Mouse (Mus musculus) stomach, embryonic 15.5 days (tissue): ENCODE measurements around the gene Tmc6. TPM values are rescaled to one million over a fixed set of nuclear protein-coding genes. Genes with fewer than 3 reads are reported as not detected.

Experiments
- ATAC-seq: fragments of 200-750 bp; cut with Nextera tagmentation; 2 replicates; pipeline ENCODE4 v1.8.0; 2017; ENCODE audit warnings: low read depth, moderate number of reproducible peaks, moderate TSS enrichment; ENCODE audit not compliant: insufficient read depth, low FRiP score
- H3K27ac ChIP-seq: fragments of 300-500 bp; sonication (generic); 2 replicates; pipeline ENCODE4 v1.5.1; 2015; ENCODE audit warnings: mild to moderate bottlenecking, inconsistent platforms
- H3K27me3 ChIP-seq: fragments of 300-500 bp; sonication (generic); replicated peaks from 2 replicates; pipeline ENCODE4 v1.6.1; 2015; ENCODE audit warnings: inconsistent platforms
- H3K36me3 ChIP-seq: fragments of 300-500 bp; sonication (generic); 2 replicates; pipeline ENCODE4 v1.6.1; 2015; ENCODE audit warnings: inconsistent platforms
- H3K4me1 ChIP-seq: fragments of 300-500 bp; sonication (generic); 2 replicates; pipeline ENCODE4 v1.6.1; 2015; ENCODE audit warnings: inconsistent platforms
- H3K4me2 ChIP-seq: fragments of 300-500 bp; sonication (generic); 2 replicates; pipeline ENCODE4 v1.6.1; 2015; ENCODE audit warnings: mild to moderate bottlenecking, inconsistent platforms
- H3K4me3 ChIP-seq: fragments of 300-500 bp; sonication (generic); replicated peaks from 2 replicates; pipeline ENCODE4 v1.5.1; 2015; ENCODE audit warnings: inconsistent platforms
- H3K9ac ChIP-seq: fragments of 300-500 bp; sonication (generic); 2 replicates; pipeline ENCODE4 v1.6.1; 2015; ENCODE audit warnings: inconsistent platforms
- H3K9me3 ChIP-seq: fragments of 300-500 bp; sonication (generic); 2 replicates; pipeline ENCODE4 v1.6.1; 2016; ENCODE audit warnings: inconsistent platforms
- WGBS: fragments of 180-500 bp; shearing (Covaris S2); methylation state at CpG from one replicate; pipeline ENCODE4 v1.1.7; 2015; 5-methylcytosine and 5-hydroxymethylcytosine counted together
- polyA plus RNA-seq: library from polyadenylated mRNA; unstranded; fragments of >200 nt; fragmentation: Nextera tagmentation; extraction: Ambion mirVana; gene quantifications from 2 replicates; pipeline ENCODE4 v1.2.1, GENCODE M21; 2015

Tmc6 gene
- polyA plus RNA-seq, 1 experiment from 2014 or later, result 28.3 TPM

DNA sequence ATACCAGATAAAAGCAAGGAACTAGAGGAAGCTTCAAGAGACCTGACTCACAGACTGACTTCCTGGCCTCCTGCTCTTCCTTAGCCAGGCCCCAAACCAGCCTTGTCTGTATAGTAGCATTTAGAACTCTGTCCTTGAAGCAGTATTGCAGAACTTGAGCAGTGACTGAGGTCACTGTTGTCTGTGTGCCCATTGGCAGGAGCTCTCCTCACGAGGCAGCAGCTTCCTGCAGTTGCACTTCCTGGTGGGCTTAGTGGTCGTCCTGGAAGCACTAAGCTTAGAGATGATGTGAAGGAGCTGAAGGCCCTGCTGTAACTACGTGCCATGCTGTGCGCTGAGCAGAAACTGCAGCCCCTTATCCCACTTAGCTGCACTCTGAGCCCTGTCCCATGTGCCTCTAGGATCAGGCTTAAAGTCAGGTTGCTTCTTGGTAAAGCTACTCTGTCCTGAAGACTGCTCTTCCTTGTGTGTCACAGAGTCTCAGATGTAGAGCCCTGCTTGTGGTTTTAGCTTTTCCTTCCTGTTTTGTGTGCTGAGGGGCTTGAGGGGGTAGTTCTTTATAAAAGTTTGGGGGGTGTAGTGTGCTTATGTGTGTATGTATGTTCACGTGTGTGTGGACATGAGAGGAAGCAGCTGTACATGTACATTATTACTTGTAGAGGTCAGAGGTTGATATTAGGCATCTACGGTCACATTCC is 57.2 kb downstream of the Tmc6 start:
- Histone ChIP-seq H3K9ac (no peak overlapping the region), H3K27me3 (no peaks in the 10 kb centered on the region), H3K36me3 (peaks cover 20% of the 10 kb centered on the region), H3K4me2 (no peak overlapping the region), H3K9me3 (no peaks in the 10 kb centered on the region), H3K4me3 (no peak overlapping the region), H3K4me1 (no peaks in the 10 kb centered on the region), H3K27ac (no peak overlapping the region)
- WGBS, result 78% methylated on average over 6 of the region's 6 CpGs
- ATAC-seq, result no peak

DNA sequence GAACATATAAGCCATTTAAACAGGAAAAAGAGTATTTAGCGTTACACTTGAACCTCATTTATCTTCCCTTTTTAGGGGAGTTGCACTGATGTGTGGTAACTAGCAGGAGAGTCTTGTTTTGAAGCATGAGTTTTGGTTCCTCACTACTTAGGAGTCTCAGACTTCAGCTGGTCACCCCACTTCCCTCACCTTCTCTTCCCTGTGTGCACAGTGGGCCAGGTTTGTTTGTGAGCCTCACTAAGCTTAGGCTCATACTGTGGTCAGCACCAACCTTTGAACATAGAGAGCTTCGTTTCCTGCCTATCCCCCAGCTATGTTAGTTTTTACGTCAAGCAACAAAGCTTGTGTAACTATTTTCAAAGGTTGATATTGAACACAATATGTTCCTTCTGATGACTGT is 63.2 kb downstream of the Tmc6 start:
- H3K4me2 ChIP-seq, result no peak overlapping the region
- H3K36me3 ChIP-seq, result peaks cover 44% of the 10 kb centered on the region
- 88% methylated on average over 3 of the region's 3 CpGs for WGBS
- H3K27me3 ChIP-seq, result no peaks in the 10 kb centered on the region
- no peak overlapping the region for H3K4me3 ChIP-seq
- H3K9me3 ChIP-seq, result no peaks in the 10 kb centered on the region
- no peak overlapping the region for H3K9ac ChIP-seq
- no peak for ATAC-seq
- H3K27ac ChIP-seq, result no peak overlapping the region
- H3K4me1 ChIP-seq, result no peaks in the 10 kb centered on the region

Other genes starting within 250 kb of the Tmc6 start
- gene Tnrc6c, start 127.9 kb downstream of the Tmc6 start, polyA plus RNA-seq, result 11.6 and 12.2 TPM in 2 replicates
- 4.1 and 5.4 TPM in 2 replicates for gene Tmc8, start 122 bp downstream of the Tmc6 start, polyA plus RNA-seq
- gene 6030468B19Rik, start 15.5 kb upstream of the Tmc6 start, polyA plus RNA-seq, result 2.0 and 7.2 TPM in 2 replicates
- 0.53 and 1.3 TPM in 2 replicates for gene Gm20708, start 27.5 kb upstream of the Tmc6 start, polyA plus RNA-seq
- 132 and 137 TPM in 2 replicates for gene Syngr2, start 27.5 kb upstream of the Tmc6 start, polyA plus RNA-seq
- gene Afmid, start 43.7 kb upstream of the Tmc6 start, polyA plus RNA-seq, result 7.2 and 7.4 TPM in 2 replicates
- 139 and 142 TPM in 2 replicates for gene Tk1, start 43.9 kb upstream of the Tmc6 start, polyA plus RNA-seq
- gene Birc5, start 67.1 kb upstream of the Tmc6 start, polyA plus RNA-seq, result 293 and 308 TPM in 2 replicates
- gene Tmem235, start 78.6 kb upstream of the Tmc6 start, polyA plus RNA-seq, result not detected in 2 replicates
- 7.1 and 7.2 TPM in 2 replicates for gene Tha1, start 91.3 kb upstream of the Tmc6 start, polyA plus RNA-seq
- 16.0 and 18.5 TPM in 2 replicates for gene Socs3, start 187.8 kb upstream of the Tmc6 start, polyA plus RNA-seq
- 31.7 and 34.6 TPM in 2 replicates for gene Pgs1, start 204.1 kb upstream of the Tmc6 start, polyA plus RNA-seq